Mouse (Mus musculus) CD8-positive naive resting alpha-beta T cell, adult 2 months (primary cell): ENCODE measurements around the gene Dpp3.
"Not testable (repeated sequence)": the region's sequence is repeated elsewhere in the genome, so short reads cannot be mapped to it uniquely, and the experiment has no call there.

Experiments
- DNase-seq, 2 experiments: peaks; one replicate each; pipeline ENCODE4 v3.0.0; 2022; ENCODE audit warnings: low read depth in 2 of 2, low spot score in 2 of 2

Gene Dpp3

GRCm38 (mm10) chr19:4896780-4897520 lies 31.1 kb downstream of the Dpp3 start:
- DNase-seq, result no peak

- no peak for DNase-seq
Observed at GRCm38 (mm10) chr19:4891798-4892197, 36.3 kb downstream of the Dpp3 start.

- DNase-seq, result no peak
Observed at GRCm38 (mm10) chr19:4889791-4890190, 38.3 kb downstream of the Dpp3 start.

- DNase-seq, result no peak
Observed at GRCm38 (mm10) chr19:4883961-4884360, 44.1 kb downstream of the Dpp3 start.

GRCm38 (mm10) chr19:4879324-4879703 lies 48.8 kb downstream of the Dpp3 start:
- DNase-seq, result no peak

GRCm38 (mm10) chr19:4878405-4879323 lies 49.4 kb downstream of the Dpp3 start, which contains the start of gene Zdhhc24:
Gene Zdhhc24, plus strand, starts transcription at chr19:4878668.
- DNase-seq, result peak; percentile 88 to 91

GRCm38 (mm10) chr19:4877785-4878184 lies 50.3 kb downstream of the Dpp3 start, which contains the start of gene Actn3:
Gene Actn3, minus strand, starts transcription at chr19:4877909.
- no peak for DNase-seq

- no peak for DNase-seq
Observed at GRCm38 (mm10) chr19:4876755-4877154, 51.3 kb downstream of the Dpp3 start.

GRCm38 (mm10) chr19:4876241-4876640 lies 51.8 kb downstream of the Dpp3 start:
- no peak for DNase-seq

GRCm38 (mm10) chr19:4874613-4875012 lies 53.5 kb downstream of the Dpp3 start:
- DNase-seq, result not testable (repeated sequence)

GRCm38 (mm10) chr19:4865147-4865546 lies 62.9 kb downstream of the Dpp3 start:
- no peak for DNase-seq

GRCm38 (mm10) chr19:4863048-4863447 lies 65.0 kb downstream of the Dpp3 start:
- DNase-seq, result no peak

GRCm38 (mm10) chr19:4859081-4859480 lies 69.0 kb downstream of the Dpp3 start:
- no peak for DNase-seq
